Mouse (Mus musculus) ovary, postnatal 36 days (tissue): ENCODE measurements around the gene Sart1.

Experiments
- DNase-seq: peaks from one replicate; pipeline ENCODE4 v3.0.0; 2022; ENCODE audit warnings: low spot score, mixed read lengths

Sart1 gene

DNA sequence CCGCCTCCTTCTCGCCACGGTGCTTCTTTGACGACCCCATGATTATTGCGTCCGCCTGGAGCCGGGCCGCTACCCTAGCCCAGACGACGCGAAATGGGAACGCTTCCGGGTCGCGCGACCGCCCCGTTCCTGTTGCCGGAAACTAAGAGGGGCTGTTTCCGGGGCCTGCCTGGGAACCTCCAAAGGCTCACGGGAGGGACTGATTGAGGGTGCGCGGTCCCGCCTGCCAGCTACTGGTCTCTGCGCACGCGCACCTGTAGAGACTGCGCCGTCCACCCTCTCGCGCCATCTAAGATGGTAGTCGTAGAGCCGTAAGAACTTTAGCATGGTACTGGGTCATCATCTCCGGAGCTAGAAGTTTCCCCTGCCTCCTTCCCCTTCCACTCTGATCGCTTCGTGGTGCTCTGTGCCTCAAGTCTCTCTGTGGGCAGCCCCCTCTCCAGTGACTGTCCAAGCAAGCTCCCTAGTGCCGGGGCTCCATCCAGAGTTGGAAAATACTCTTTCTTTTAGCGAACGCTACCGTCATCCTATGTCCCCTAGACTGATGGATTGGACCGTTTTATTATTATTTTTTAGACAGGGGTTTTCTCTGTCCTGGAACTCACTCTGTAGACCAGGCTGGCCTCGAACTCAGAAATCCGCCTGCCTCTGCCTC lies at the start of gene Sart1:
Gene Sart1, minus strand, starts transcription at position 116 of the 655 bp plus-strand sequence.
- DNase-seq, result peak; percentile 94

DNA sequence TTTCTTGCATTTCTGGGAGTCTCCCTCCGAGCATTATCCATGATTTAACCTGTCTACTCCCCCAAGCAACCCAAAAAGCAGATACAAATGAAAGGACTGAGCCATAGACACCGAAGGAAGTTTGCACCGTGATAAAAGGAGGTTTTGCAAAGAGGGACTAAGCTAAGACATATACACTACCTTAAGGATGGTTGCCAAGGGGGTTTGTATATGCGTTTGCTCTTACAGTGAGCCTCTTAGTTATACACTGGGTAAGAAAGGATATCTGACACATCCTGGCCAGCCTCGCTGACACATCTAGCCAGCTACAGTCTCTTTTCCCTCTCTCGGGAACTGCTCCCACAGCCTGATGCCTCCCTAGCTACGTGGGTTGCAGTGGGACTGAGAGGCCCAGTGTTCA lies 45.4 kb upstream of the Sart1 start:
- no peak for DNase-seq

DNA sequence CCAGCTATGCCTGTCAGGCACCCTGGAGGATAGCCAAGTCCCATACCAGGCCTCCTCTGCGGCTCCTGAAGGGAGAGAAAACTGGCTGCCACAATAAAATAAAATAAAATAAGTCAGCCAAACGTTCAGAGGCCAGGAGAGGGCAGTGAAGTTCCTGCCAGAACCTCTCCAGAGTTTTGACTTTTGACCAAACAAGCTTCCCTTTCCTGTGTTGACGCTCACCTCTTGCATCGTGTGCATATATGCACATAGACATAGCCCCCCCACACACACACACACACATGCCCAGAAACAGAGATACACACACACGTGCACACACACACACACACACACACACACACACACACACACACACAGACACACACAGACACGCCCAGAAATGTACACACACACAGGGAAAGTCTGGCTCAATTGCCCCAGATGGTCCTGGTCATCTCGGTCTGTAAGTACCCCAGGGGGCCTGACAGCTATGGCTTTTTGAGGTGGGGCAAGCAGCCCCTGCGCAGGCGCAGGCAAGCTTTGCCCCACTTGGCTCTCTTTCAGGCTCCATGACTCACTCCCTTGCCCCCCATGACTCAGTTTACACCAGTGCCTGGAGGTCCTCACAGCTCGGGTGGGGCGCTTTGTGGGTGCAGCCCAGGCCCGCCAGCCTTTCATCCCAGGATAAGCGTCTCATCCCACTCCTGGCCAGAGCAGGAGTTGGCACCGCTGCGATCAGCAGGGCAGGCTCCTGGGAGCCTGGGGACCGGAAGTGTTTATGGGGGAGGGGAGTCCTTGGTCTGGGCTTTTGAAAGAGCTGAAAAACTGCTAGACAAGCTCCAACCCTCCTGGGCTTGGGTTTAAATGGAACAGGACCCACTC lies 44.7 kb upstream of the Sart1 start:
- DNase-seq, result peak; percentile 59

DNA sequence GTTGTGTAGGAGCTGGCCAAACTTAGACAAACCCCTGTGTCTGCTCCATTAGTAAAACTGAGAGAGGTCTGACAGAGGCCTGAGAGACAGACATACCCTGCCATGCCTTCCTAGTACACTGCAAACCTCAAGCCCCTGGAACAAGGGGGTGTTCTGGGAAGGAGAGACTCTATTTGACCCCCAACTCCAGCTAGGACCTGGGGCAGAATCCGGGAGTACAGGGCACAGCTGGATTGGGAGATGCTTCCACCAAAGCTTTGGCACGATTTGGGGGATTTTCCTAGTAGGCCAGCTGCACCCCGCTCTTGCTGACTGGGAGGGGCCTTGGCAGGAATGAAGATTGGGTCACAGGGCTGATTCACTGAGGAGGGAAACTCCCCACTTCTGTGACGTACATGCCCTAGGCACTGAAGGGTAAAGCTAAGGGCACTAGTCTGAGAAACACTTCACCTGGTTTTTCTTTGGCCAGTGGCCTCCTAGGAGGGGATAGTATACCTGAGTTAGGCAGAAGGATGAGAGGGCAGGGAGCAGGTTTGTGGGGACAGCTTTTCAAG lies 43.5 kb upstream of the Sart1 start:
- DNase-seq, result no peak

DNA sequence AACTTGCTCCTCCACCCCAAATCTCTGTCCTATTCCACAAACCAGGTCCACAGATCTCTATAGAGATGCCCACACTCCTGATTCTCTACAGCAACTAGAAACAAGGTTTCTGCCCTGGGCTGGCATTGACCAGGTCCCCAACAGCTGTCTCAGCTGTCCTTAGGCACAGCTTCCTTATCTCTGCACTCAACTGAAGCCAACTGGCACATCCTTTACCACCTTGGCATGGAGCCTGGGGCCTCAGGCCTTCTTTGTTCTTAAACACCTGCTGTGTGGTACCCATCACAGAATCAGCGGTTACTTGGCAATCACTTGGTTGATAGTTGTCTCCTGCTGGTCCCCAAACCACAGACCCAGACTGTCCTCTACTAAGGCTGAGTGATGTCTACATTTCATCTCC lies 41.9 kb upstream of the Sart1 start:
- no peak for DNase-seq

DNA sequence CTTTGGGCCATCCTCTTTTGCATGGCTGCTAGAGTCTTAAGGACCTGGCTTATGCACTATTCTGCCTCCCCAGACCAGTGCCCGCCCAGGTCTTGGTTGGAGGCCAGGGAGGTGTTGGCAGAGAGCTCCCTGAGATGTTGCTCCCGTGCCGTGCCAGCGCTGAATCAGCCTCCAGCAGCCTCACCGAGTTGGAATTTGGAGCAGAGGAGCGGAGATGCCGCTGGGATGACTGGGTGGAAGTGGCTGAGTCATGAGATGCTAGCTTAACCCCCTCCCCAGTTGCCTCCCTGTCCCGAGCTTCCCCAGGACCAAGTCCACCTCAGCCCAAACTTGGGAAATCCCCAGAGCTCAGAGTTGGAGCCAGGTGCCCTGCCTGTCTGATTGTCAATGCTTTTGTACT lies 41.3 kb upstream of the Sart1 start:
- DNase-seq, result peak; percentile 61

DNA sequence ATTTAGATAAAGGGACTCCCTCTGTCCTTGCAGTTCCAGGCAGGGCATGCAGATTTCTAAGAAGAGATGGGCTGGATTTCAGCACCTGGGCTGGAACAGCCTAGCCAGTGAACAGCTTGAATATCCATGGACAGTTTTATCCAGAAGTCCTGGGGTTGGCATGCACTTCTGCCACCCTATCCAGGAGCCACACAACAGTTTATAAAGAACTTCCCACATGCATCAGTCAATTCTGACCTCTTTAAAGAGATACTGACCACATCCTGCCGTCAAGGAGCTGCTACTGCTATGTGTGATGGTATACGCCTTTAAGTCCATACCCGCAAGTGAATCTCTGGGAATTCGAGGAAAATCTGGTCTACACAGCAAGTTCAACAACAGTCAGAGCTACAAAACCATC lies 40.7 kb upstream of the Sart1 start:
- no peak for DNase-seq

DNA sequence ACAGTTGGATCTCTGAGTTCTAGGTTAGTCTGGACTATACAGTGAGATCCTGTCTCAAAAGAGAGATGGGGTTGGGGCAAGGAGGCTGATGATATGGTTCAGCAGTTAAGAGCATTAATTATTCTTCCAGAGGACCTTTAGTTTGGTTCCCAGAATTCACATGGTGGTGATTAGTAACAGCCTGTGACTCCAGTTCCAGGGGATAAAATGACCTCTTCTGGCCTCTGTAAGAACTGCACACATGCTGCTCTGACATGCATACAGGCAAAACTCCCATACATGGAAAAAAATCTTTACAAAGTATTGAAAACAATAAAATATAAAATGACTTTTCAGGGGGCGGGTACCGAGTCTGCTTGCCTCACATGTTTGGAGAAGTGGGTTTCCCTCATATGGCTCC lies 39.6 kb upstream of the Sart1 start:
- no peak for DNase-seq

DNA sequence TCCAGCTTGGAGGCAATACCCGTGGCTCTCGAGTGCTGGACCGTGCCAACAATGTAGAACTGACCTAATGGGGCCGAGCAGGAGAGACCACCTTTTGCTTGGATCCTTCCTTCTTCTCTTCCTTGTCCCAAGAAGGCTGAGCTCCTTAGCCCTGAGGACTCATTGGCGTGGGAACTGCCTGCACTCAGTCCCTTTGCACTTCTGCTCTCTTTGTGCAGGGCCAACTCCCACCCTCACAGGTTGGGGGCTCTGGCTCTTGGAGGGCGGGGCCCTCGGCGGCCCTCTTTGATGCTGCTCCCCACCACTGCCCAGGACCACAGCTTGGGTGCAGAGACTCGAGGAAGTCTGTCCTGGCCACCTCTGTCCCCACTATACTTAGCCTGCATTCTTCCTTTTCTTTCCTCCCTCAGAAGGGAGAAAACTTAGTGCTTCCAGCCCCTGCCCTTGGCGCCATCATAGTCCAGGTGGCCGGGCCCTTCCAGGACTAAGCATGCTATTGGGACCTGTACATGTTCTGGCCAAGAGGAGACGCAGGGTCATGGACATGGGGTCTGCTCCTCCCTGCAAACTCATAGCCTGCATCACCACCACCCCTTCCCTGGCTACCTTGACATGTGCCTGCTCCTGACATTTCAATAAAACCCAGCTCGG lies 38.3 kb upstream of the Sart1 start:
- DNase-seq, result no peak

DNA sequence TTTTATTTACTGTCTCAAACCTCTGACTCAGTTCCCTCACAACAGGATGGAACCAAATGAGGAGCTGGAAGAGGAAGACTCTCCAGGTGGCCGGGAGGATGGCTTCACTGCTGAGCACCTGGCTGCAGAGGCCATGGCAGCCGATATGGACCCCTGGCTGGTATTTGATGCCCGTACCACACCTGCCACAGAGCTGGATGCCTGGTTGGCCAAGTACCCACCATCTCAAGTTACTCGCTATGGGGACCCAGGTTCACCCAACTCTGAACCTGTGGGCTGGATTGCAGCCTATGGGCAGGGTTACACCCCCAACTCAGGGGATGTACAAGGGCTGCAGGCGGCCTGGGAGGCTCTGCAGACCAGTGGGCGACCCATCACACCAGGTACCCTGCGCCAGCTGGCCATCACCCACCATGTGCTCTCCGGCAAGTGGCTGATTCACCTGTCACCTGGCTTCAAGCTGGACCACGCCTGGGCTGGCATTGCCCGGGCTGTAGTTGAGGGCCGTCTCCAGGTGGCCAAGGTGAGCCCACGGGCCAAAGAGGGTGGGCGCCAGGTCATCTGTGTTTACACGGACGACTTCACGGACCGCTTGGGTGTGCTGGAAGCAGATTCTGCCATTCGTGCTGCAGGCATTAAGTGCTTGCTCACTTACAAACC lies 37.5 kb upstream of the Sart1 start:
- no peak for DNase-seq

DNA sequence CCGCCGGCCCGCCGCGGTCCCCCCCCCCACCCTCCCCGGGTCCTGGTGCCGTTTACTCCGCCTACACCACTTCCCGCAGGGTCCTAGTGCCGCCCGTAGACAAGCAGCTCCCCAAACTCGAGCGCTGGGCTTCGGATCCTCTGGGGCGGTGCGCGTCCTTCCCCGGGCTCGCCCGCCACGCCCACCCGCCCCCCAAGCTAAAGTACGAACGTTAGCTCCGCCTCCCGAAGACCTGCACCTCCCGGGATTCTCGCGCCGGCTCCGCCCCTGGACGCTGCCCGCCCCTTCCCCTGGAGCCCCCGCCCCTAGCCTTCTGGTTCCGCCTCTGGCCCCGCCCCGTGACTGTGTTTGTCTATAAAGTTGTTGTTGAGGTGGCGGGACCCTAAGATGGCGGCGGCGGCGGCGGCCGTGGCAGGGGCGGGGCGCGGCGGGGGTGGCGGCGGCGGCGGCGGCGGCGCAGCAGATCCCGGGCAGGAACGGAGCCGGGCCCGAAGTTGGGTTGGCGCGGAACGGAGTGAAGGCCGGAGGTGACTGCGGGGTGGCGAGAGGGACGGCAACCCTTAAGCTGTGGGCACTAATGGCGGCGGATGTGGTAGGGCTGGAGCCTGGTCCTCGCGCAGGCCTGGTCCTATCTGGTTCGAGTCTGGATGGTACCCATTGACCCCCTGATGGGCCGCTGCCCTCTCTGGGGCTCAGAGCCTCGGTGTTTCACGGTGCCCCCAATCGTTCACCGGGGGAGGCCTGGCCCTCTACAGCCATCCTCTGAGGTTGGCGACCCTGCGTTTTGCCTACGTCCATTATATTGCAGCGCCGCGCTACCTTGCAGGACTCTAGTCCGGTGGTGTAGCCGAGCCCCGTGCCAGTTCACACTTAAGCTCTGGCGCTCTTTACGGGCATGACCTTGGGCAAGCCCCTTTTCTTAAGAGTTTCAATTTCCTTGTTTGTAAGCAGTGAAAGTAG lies 36.6 kb upstream of the Sart1 start, which contains the start of the genes Drap1 and AI837181:
Gene Drap1, minus strand, starts transcription at position 198 of the 960 bp plus-strand sequence.
Gene AI837181, plus strand, starts transcription at position 363 of the 960 bp plus-strand sequence.
- peak; percentile 96 for DNase-seq

DNA sequence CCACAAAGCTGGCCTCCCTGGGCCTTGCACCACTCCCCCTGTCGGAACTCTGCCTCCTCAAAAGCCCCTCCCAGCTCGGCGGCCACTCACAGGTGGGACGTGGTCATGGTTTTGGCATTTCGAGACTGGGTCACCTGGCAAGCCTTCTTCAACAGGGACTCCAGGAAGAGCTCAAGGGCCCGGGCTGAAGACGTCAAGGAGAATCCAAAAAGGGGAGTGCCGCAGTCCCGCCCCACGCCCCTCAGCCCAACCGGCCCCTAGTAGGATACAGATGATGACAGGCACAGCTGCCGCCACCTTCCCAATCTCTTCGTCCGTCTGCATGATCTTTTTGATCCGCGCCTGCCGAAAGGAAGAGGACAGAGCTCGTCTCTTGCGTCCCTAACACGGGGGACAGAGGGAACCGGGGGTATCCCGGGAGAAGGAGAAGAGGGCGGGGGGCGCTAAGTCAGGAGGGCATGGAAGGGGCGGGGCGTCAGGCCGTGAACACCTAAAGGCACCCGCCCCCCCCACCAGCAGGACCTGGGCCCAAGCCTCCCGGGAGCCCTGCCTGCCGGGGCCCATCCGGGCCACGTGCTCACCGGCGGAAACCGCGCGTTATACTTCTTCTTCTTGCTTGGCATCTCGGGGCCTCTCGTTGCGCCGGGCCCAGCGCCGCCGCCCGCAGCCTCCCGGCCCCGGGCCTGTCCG lies 35.7 kb upstream of the Sart1 start:
- DNase-seq, result peak; percentile 83

DNA sequence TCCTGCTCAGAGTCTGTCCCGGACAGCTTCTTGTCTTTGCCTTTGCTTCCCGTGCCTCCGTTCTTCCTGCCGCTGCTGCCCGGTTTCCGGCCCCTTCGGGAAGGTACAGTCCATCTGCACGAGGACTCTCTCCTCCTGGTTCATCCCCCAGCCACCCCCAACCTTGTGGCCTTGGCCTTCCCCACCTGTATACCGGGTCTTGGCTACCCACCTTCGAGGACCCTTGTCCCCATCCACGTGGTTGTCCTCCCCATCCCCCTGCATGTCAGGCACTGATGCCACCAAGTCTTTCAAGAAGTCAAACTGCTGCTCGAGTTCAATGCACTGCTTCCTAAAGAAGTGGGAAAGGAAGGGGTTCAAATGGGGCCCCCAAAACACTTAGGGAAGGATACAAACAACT lies 35.1 kb upstream of the Sart1 start:
- DNase-seq, result peak; percentile 25

DNA sequence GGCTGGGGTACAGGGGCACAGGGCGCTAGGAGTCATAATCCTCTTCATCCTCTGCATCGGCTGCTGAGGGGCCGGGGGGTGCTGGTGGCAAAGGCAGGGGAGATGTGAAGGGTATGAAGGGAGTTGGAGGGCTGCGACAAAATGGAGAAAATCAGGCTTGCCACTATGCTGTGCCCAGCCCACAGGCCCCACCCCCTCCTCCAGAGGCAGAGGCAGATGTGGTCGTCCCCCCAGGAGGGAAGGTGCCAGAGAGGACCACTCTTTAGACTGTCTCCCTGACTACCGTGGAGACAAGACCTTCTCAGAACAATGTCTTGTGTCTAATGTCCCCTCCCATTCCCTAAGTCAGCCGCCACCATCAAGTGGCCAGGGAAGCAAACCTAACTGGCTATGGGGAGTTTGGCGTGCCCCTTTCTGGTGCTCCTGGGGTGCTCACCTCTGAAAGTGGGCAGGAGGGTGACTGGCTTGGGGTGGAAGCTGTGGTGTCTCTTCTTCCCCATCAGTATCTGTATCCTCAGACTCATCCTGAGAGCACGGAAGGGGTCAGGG lies 34.5 kb upstream of the Sart1 start:
- DNase-seq, result no peak

DNA sequence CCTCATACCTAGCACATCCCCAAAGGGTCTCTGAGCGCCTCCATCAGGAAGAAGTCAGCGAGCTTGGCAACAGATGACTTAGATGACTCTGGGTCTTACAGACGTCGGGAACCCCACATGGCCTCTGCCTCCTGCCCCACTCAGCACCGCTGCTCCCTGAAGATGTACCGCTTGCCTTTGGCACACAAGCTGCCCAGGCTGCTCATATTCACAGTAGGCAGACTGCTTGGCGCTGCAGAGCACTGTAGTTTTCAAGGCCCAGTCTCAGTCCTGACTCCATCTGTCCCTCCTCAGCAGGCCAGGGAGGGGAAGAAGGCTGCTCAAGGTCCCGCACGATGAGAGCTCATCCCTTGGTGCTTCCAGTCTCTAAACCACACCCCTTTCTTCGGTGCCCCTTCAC lies 33.8 kb upstream of the Sart1 start:
- no peak for DNase-seq

DNA sequence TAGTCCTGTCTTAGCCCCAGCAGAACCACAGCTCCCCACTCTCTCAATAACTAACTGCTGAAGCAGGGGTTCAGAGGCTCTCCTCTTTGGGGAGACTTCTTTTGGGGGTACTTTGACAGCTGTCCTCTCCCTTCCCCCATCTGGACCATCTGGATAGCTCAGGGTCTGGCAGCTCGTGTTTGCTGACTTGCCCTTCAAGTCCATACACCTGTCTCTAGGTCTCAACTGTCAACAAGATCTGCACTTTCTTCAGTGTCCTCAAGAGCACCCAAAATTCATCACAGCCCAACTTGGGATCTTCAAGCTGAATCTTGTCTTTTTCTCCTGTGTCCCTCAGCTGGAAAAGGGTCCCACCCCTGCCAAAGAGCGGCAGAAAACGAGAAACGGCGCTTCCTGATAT lies 33.3 kb upstream of the Sart1 start:
- DNase-seq, result no peak

DNA sequence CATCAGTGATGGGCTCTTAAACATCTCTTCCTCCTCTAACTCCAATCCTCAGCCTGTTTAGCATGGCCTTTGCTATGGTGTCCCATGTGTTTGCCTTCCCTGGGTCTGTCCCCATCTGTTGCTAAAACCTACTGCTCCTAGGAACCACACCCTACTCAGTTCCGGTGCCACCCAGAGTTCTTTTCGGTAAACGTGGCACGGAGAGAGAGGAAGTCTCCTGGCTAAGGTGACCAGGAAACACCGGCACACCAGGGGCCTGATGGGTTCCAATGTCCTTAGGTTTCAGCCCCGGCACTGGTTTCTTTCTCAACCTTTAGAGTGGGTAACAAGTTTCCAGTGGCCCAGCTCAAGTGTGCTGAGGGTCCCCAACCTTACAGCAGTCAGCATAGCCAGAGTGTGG lies 32.1 kb upstream of the Sart1 start:
- DNase-seq, result no peak

DNA sequence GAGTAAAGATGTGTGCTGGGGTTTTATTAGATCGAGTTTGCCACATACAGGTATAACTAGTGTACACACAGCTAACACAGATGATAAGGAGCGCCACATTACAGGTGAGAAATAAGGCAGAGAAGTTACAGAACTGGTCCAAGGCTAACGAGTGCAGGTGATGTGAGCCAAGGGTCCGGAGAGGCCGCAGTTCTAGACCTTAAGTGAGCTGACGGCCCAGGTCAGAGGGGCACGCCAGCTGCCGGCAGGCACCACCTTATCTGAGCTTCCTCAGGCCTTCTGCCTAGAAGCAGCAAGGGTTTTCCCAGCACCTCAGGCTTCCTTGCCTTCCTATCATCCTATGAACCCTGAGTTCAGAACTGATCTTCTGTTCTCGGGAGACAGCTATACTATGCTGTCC lies 31.1 kb upstream of the Sart1 start:
- DNase-seq, result no peak

DNA sequence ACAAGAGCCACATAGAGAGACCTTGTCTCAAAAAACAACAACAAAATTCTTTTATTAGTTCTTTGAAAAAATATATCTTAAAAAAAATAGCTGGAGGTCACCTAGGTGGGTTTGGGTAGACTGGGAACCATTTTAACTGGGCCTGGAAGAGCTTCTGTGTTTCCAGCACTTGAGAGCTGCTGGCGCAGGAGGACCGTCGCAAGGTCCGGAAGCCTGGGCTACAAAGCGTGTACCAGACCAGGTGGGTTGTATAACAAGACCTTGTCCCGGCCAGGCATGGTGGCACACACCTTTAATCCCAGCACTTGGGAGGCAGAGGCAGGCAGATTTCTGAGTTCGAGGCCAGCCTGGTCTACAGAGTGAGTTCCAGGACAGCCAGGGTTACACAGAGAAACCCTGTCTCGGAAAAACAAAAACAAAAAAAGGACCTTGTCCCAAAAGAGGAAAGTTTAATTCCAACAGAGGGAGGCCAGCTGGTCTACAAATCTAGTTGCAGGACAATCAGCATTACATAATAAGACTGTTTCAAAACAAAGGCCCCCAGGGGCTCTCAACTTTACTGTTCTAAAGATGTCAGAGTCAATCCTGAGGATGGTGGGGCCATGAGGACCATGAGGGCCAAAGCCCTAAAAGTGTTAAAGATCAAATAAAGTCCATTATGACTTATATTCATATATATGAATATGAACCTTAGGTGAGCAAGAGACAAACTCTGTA lies 30.4 kb upstream of the Sart1 start:
- no peak for DNase-seq
